Mouse (Mus musculus) heart, postnatal 0 days (tissue): ENCODE measurements around the gene Htatip2. TPM values are rescaled to one million over a fixed set of nuclear protein-coding genes. Genes with fewer than 3 reads are reported as not detected.

Source experiments
- ATAC-seq: fragments of 200-750 bp; cut with Nextera tagmentation; 2 replicates; pipeline ENCODE4 v1.8.0; 2017; ENCODE audit warnings: low read depth, moderate number of reproducible peaks, moderate library complexity; ENCODE audit not compliant: insufficient read depth
- DNase-seq: peaks from one replicate; pipeline ENCODE4 v3.0.0-alpha.2; 2016; ENCODE audit warnings: low spot score
- H3K27ac ChIP-seq: fragments of 300-500 bp; sonication (generic); 2 replicates; pipeline ENCODE4 v1.5.1; 2014; ENCODE audit warnings: low read depth, mild to moderate bottlenecking
- H3K27me3 ChIP-seq: fragments of 300-500 bp; sonication (generic); 2 replicates; pipeline ENCODE4 v1.6.1; 2014; ENCODE audit warnings: low read length, mixed read lengths; ENCODE audit not compliant: control insufficient read depth, insufficient read depth
- H3K36me3 ChIP-seq: fragments of 300-500 bp; sonication (generic); replicated peaks from 2 replicates; pipeline ENCODE4 v1.6.1; 2014; ENCODE audit warnings: low read length, mixed read lengths; ENCODE audit not compliant: control insufficient read depth, insufficient read depth
- H3K4me1 ChIP-seq: fragments of 300-500 bp; sonication (generic); 2 replicates; pipeline ENCODE4 v1.6.1; 2014; ENCODE audit warnings: antibody characterized with exemption; ENCODE audit not compliant: control insufficient read depth, insufficient read depth
- H3K4me2 ChIP-seq: fragments of 300-500 bp; sonication (generic); 2 replicates; pipeline ENCODE4 v1.6.1; 2014; ENCODE audit warnings: low read depth, mild to moderate bottlenecking, low read length, moderate library complexity
- H3K4me3 ChIP-seq: fragments of 300-500 bp; sonication (generic); 2 replicates; pipeline ENCODE4 v1.5.1; 2014; ENCODE audit warnings: low read depth, low read length
- H3K9ac ChIP-seq: fragments of 300-500 bp; sonication (generic); replicated peaks from 2 replicates; pipeline ENCODE4 v1.6.1; 2014; ENCODE audit warnings: low read depth, low read length, mixed read lengths
- H3K9me3 ChIP-seq: fragments of 300-500 bp; sonication (generic); replicated peaks from 2 replicates; pipeline ENCODE4 v1.6.1; 2016; ENCODE audit warnings: low read length; ENCODE audit not compliant: control insufficient read depth
- CTCF ChIP-seq: IDR thresholded peaks from 2 replicates; pipeline ENCODE4 v1.5.1; 2016; ENCODE audit warnings: antibody characterized with exemption, control low read depth, low read depth
- EP300 ChIP-seq: IDR thresholded peaks from 2 replicates; pipeline ENCODE4 v1.6.1; 2016; ENCODE audit warnings: antibody characterized with exemption, low read depth
- WGBS: fragments of 180-500 bp; shearing (Covaris S2); extraction: QIAGEN DNeasy Blood & Tissue Kit; methylation state at CpG from one replicate; pipeline ENCODE4 v1.1.7; 2014; 5-methylcytosine and 5-hydroxymethylcytosine counted together
- polyA plus RNA-seq: library from polyadenylated mRNA; unstranded; fragments of >200 nt; fragmentation: Nextera tagmentation; extraction: Ambion mirVana; gene quantifications from 2 replicates; pipeline ENCODE4 v1.2.1, GENCODE M21; 2015
- total RNA-seq: library from RNA; depleted of rRNA; stranded (reverse); fragments of >200 nt; gene quantifications from 2 replicates; pipeline ENCODE4 v1.2.3, GENCODE M21; 2014; ENCODE audit warnings: low replicate concordance; rRNA removed

Gene Htatip2
- total RNA-seq = 2.4 and 3.4 TPM in 2 replicates
- 16.5 and 17.5 TPM in 2 replicates for polyA plus RNA-seq

DNA sequence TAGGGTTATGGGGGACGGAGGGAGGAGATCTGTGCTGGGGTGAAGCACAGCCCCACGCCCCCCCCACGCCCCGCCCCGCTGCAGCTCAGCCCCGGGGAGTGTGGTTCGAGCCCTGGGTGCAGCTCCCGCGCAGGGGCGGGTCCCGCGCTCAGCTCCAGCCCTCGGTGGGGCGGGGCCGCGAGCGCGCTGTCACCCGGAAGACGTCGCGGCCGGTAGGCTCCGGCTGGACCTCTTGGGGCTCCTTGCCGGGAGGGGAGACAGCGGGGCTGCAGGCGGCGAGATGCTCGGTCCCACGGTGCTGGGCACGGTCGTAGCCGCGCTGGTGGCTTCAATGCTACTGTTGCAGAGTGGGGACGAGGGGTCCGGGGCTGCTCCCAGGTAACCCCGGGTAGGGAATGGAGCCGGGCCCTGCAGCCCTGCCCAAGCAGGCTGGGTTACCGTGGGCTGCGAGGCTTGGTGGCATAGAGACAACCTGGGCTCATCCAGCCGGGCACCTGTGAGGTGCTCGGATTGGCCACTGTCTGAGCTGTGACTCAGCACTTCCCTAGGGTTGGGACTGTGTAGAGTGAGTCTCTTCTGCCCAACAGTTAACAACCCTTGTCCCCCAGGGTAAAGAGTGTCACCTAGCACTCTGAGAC lies at the start of gene Htatip2:
Gene Htatip2, plus strand, starts transcription at position 182 of the 638 bp plus-strand sequence.
- H3K27ac ChIP-seq = no peak within 1 kb of the TSS
- WGBS = 2% methylated on average over 31 of the region's 42 CpGs
- no peaks in the 10 kb centered on the region for H3K36me3 ChIP-seq

DNA sequence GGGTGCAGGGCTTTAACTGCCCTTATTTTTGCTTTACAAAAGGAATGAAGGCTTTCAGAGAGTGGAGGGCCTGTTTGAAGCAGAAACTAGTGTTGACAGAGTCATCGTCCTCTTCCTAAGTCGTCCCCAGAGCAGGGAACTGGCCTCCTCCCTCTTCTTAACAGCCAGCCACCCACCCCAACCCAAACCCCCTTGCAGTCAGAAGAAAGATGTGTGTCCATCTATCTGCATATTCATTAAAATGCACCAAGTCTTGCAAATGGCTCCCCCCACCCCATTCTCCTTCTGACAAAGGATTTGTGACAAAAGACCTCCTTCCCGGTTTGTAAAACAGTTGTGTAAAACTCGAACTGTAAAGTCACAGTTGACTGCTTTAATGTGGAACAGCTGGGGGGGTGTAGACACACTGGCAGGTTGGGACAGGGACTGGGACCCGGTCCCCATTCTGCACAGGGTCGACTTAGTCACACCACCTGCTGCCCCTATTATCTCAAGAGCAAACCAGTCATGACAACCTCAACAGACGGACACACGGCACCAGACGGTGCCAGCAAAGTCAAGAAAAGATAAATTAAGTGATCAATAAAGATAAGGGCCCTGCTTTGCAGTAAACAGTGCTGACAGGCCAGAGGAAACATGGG lies 49.4 kb upstream of the Htatip2 start:
- no peak overlapping the region for H3K4me3 ChIP-seq
- no peaks in the 10 kb centered on the region for H3K27me3 ChIP-seq
- WGBS = 32% methylated on average over 9 of the region's 9 CpGs
- no peak overlapping the region for H3K27ac ChIP-seq
- no peaks in the 10 kb centered on the region for H3K36me3 ChIP-seq
- H3K4me2 ChIP-seq = no peak overlapping the region
- ATAC-seq = no peak
- H3K9ac ChIP-seq = no peak overlapping the region
- DNase-seq = no peak
- TF ChIP-seq EP300 = no peak
- no peak for TF ChIP-seq CTCF
- no peaks in the 10 kb centered on the region for H3K4me1 ChIP-seq
- H3K9me3 ChIP-seq = no peaks in the 10 kb centered on the region

More for the DNA sequence above, at the start of gene Htatip2:
- Histone ChIP-seq H3K9ac (peak within 1 kb of the TSS; percentile 57), H3K4me2 (peak within 1 kb of the TSS; percentile 83), H3K9me3 (no peaks in the 10 kb centered on the region), H3K4me1 (no peaks in the 10 kb centered on the region), H3K4me3 (peak within 1 kb of the TSS; percentile 67), H3K27me3 (0 out of 2 replicates have a peak, but pooled peaks cover under 1% of the 10 kb centered on the region)
- ATAC-seq (peak; percentile 59), DNase-seq (no peak)
- no peak for TF ChIP-seq CTCF
- TF ChIP-seq EP300 = no peak

DNA sequence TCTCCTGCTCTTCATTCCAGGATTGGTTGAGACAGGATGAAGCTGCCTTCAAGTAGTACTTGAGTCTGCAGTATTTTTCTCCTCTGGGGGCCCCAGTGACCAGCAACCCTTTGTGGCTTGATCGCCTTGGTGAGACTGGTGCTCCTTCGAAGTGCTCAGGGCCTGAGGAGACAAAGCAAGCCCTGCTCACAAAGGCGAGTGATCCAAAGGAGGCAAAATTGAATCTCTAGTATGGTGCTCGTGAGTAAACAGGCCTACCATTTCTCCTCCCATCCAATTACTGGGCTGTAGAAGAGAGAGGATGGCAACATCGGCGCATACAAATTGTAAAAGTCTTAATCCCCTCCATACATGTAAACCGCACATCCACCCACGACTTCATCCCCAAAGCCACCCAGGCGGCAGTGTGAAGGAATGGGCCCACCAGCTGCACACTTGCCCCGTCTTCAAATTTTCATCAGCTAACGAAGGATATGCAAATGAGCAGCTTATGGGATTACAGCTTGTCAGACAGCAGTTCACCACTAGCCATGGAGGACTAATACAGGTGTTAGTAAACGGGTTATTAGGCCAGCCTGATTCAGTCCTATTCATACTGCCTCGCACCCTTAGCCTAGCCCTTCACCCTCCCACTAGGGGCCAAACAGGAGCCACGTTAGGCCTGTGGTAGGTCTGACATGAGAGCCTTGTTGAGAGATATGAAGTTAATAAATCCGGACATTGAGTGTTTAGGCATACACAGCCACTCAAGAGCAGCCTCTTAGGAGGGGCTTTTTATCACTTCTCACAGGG lies 40.8 kb upstream of the Htatip2 start:
- H3K36me3 ChIP-seq = no peaks in the 10 kb centered on the region
- no peak for DNase-seq
- H3K4me2 ChIP-seq = no peak overlapping the region
- H3K9ac ChIP-seq = no peak overlapping the region
- no peaks in the 10 kb centered on the region for H3K9me3 ChIP-seq
- no peak for TF ChIP-seq EP300
- no peak for TF ChIP-seq CTCF
- no peaks in the 10 kb centered on the region for H3K27me3 ChIP-seq
- no peak for ATAC-seq
- H3K27ac ChIP-seq = no peak overlapping the region
- 69% methylated on average over 15 of the region's 15 CpGs for WGBS
- no peaks in the 10 kb centered on the region for H3K4me1 ChIP-seq
- H3K4me3 ChIP-seq = no peak overlapping the region

GRCm38 (mm10) chr7:49734342-49734741 lies 24.6 kb upstream of the Htatip2 start:
- Histone ChIP-seq H3K27me3 (no peaks in the 10 kb centered on the region), H3K9ac (no peak overlapping the region), H3K36me3 (no peaks in the 10 kb centered on the region), H3K9me3 (peaks cover 2% of the 10 kb centered on the region; the same call in 1 of the 2 replicates), H3K4me1 (no peaks in the 10 kb centered on the region), H3K4me2 (no peak overlapping the region), H3K27ac (no peak overlapping the region), H3K4me3 (no peak overlapping the region)
- WGBS = 67% methylated on average over 4 of the region's 4 CpGs
- DNase-seq = no peak
- TF ChIP-seq CTCF = no peak
- TF ChIP-seq EP300 = no peak
- no peak for ATAC-seq

DNA sequence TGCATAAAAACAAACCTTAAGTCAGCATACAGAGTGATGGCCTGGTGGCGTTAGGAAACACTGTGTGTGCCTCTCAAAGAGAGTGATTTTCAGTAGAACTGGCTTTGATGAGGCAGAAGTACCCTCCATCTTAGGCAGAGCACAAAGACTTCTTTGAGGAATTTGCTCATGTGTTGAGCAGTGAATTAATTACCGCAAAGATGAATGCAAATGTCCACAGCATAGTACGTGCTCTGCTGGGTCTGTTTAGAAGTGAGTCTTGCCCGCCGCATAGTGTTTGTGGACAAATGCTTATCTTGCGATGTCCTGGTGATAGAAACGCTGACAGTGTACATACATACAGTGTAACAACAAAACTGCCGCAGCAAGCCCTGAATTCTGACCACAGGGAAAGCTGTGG lies 19.5 kb upstream of the Htatip2 start:
- H3K4me1 ChIP-seq = no peaks in the 10 kb centered on the region
- ATAC-seq (no peak), DNase-seq (no peak)
- no peak overlapping the region for H3K4me2 ChIP-seq
- H3K4me3 ChIP-seq = no peak overlapping the region
- H3K9me3 ChIP-seq = peaks cover 2% of the 10 kb centered on the region; the same call in 1 of the 2 replicates
- WGBS = 71% methylated on average over 8 of the region's 8 CpGs
- no peaks in the 10 kb centered on the region for H3K36me3 ChIP-seq
- no peak overlapping the region for H3K9ac ChIP-seq
- H3K27me3 ChIP-seq = peaks cover 5% of the 10 kb centered on the region; the same call in 1 of the 2 replicates
- no peak overlapping the region for H3K27ac ChIP-seq
- TF ChIP-seq CTCF = no peak
- TF ChIP-seq EP300 = no peak
